Mouse (Mus musculus): ENCODE measurements around the gene Mief2. TPM values are rescaled to one million over a fixed set of nuclear protein-coding genes. Genes with fewer than 3 reads are reported as not detected.

Gene Mief2
- polyA plus RNA-seq, 1 experiment from 2014 or later = 25.6 TPM

DNA sequence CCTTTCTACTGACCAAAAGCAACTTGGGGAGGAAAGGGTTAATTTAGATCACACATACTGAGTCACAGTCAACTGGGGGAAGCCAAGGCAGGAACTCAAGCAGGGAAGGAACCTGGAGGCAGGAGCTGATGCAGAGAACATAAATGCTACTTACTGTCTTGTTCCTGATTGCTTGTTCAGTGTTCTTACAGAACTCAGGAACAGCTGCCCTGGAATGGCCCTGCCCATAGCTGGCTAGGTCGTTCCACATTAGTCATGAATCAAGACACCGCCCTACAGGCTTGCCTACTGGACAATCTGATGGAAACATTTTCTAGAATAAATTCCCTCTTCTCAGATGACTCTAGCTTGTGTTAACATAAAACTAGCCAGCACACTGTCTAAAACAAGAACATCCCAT lies 6.0 kb downstream of the Mief2 start:
- H3K4me1 ChIP-seq (ENCODE audit: control insufficient read depth, insufficient read depth, low read length) = no peaks in the 10 kb centered on the region
- ATAC-seq (ENCODE audit: low read depth) = no peak

DNA sequence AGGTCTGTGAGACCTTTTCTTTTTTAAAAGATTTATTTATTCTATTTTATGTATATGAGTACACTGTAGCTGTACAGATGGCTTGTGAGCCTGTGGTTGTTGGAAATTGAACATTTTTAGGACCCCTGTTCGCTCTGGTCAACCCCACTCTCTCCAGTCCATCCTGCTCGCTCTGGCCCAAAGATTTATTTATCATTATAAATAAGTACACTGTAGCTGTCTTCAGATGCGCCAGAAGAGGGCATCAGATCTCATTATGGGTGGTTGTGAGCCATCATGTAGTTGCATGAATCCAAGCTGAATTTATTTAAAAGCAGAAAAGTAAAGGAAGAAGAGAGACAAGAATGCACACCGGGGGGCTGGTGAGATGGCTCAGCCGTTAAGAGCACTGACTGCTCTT lies 7.0 kb downstream of the Mief2 start:
- 79% methylated on average over 5 of the region's 5 CpGs for WGBS

More for the DNA sequence above, 6.0 kb downstream of the Mief2 start:
- Histone ChIP-seq H3K4me2 (ENCODE audit: low read depth, low read length) (no peak overlapping the region), H3K9ac (replicated peaks; ENCODE audit: low read depth, low read length) (no peak overlapping the region), H3K9me3 (ENCODE audit: control insufficient read depth, low read length) (no peaks in the 10 kb centered on the region), H3K27ac (ENCODE audit: low read depth, low read length) (no peak overlapping the region), H3K4me3 (ENCODE audit: low read depth, low read length) (no peak overlapping the region), H3K27me3 (ENCODE audit: control insufficient read depth, insufficient read depth, low read length) (no peaks in the 10 kb centered on the region), H3K36me3 (ENCODE audit: control insufficient read depth, insufficient read depth, low read length) (peaks cover 19% of the 10 kb centered on the region)
- 84% methylated on average over 2 of the region's 2 CpGs for WGBS

GRCm38 (mm10) chr11:60736491-60736890 lies 8.3 kb downstream of the Mief2 start:
- Histone ChIP-seq H3K27me3 (ENCODE audit: control insufficient read depth, insufficient read depth, low read length) (no peaks in the 10 kb centered on the region), H3K4me2 (ENCODE audit: low read depth, low read length) (no peak overlapping the region), H3K27ac (ENCODE audit: low read depth, low read length) (no peak overlapping the region), H3K9ac (replicated peaks; ENCODE audit: low read depth, low read length) (no peak overlapping the region), H3K36me3 (ENCODE audit: control insufficient read depth, insufficient read depth, low read length) (peaks cover 17% of the 10 kb centered on the region), H3K4me1 (ENCODE audit: control insufficient read depth, insufficient read depth, low read length) (no peaks in the 10 kb centered on the region), H3K4me3 (ENCODE audit: low read depth, low read length) (no peak overlapping the region), H3K9me3 (ENCODE audit: control insufficient read depth, low read length) (no peaks in the 10 kb centered on the region)
- 96% methylated on average over 3 of the region's 3 CpGs for WGBS
- ATAC-seq (ENCODE audit: low read depth) = no peak

More for the DNA sequence above, 7.0 kb downstream of the Mief2 start:
- Histone ChIP-seq H3K27ac (ENCODE audit: low read depth, low read length) (no peak overlapping the region), H3K27me3 (ENCODE audit: control insufficient read depth, insufficient read depth, low read length) (no peaks in the 10 kb centered on the region), H3K4me1 (ENCODE audit: control insufficient read depth, insufficient read depth, low read length) (no peaks in the 10 kb centered on the region), H3K9me3 (ENCODE audit: control insufficient read depth, low read length) (no peaks in the 10 kb centered on the region), H3K4me2 (ENCODE audit: low read depth, low read length) (no peak overlapping the region), H3K4me3 (ENCODE audit: low read depth, low read length) (no peak overlapping the region), H3K36me3 (ENCODE audit: control insufficient read depth, insufficient read depth, low read length) (peaks cover 21% of the 10 kb centered on the region), H3K9ac (replicated peaks; ENCODE audit: low read depth, low read length) (no peak overlapping the region)
- ATAC-seq (ENCODE audit: low read depth) = no peak

DNA sequence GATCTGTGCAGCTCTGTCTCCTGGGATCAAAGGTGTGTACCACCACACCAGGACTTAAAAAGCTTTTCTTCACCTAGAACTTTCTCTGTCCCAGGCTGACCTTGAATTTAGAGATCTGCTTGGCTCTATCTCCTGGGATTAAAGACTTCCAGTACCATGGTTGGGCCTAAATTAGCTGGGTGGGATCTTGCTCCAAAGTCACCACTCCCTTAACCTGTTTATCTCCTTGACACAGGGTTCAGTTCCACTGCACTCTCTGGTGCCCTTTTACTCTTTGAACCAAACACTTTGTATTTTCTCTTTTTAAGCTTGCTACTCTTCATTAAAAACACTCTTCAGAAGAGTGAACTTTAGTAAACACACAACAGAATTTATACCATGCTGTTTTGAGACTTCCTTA lies 9.3 kb downstream of the Mief2 start:
- Histone ChIP-seq H3K4me2 (ENCODE audit: low read depth, low read length) (no peak overlapping the region), H3K9me3 (ENCODE audit: control insufficient read depth, low read length) (no peaks in the 10 kb centered on the region), H3K9ac (replicated peaks; ENCODE audit: low read depth, low read length) (no peak overlapping the region), H3K27me3 (ENCODE audit: control insufficient read depth, insufficient read depth, low read length) (no peaks in the 10 kb centered on the region), H3K4me1 (ENCODE audit: control insufficient read depth, insufficient read depth, low read length) (no peaks in the 10 kb centered on the region), H3K36me3 (ENCODE audit: control insufficient read depth, insufficient read depth, low read length) (peaks cover 18% of the 10 kb centered on the region), H3K27ac (ENCODE audit: low read depth, low read length) (no peak overlapping the region), H3K4me3 (ENCODE audit: low read depth, low read length) (no peak overlapping the region)
- no peak for ATAC-seq (ENCODE audit: low read depth)

DNA sequence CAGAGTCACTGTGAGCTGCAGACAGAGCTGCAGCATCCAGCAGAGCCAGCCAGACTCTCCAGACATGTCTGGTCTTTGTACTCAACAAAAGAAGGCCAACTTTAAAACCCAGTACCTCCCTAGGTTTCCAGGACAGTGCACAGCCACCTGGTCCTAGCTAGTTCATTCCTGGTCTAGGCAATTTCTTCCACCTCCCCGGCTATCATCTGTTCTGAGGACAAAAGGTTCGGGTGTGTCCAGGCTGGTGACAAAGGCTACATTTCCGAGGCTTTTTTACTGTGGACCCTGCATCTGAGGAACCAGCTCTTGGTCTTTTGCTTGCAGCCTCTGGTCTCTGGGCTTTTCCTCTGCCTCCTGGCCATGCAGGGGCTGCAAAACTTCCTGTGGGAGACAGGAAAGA lies 12.1 kb downstream of the Mief2 start:
- no peak for ATAC-seq (ENCODE audit: low read depth)
- H3K27ac ChIP-seq (ENCODE audit: low read depth, low read length) = no peak overlapping the region
- no peaks in the 10 kb centered on the region for H3K4me1 ChIP-seq (ENCODE audit: control insufficient read depth, insufficient read depth, low read length)
- no peaks in the 10 kb centered on the region for H3K27me3 ChIP-seq (ENCODE audit: control insufficient read depth, insufficient read depth, low read length)
- 77% methylated on average over 3 of the region's 3 CpGs for WGBS
- H3K9me3 ChIP-seq (ENCODE audit: control insufficient read depth, low read length) = no peaks in the 10 kb centered on the region
- H3K9ac ChIP-seq (replicated peaks; ENCODE audit: low read depth, low read length) = no peak overlapping the region
- no peak overlapping the region for H3K4me2 ChIP-seq (ENCODE audit: low read depth, low read length)
- peaks cover 35% of the 10 kb centered on the region for H3K36me3 ChIP-seq (ENCODE audit: control insufficient read depth, insufficient read depth, low read length)
- no peak overlapping the region for H3K4me3 ChIP-seq (ENCODE audit: low read depth, low read length)

- Histone ChIP-seq H3K4me1 (ENCODE audit: control insufficient read depth, insufficient read depth, low read length) (no peaks in the 10 kb centered on the region), H3K27me3 (ENCODE audit: control insufficient read depth, insufficient read depth, low read length) (no peaks in the 10 kb centered on the region), H3K9ac (replicated peaks; ENCODE audit: low read depth, low read length) (no peak overlapping the region), H3K4me3 (ENCODE audit: low read depth, low read length) (no peak overlapping the region), H3K36me3 (ENCODE audit: control insufficient read depth, insufficient read depth, low read length) (peaks cover 21% of the 10 kb centered on the region; the same call in 1 of the 2 replicates), H3K4me2 (ENCODE audit: low read depth, low read length) (no peak overlapping the region), H3K9me3 (ENCODE audit: control insufficient read depth, low read length) (no peaks in the 10 kb centered on the region), H3K27ac (ENCODE audit: low read depth, low read length) (no peak overlapping the region)
- WGBS = 96% methylated on average over 7 of the region's 7 CpGs
- ATAC-seq (ENCODE audit: low read depth) = no peak
Measured at GRCm38 (mm10) chr11:60755570-60755969, 27.4 kb downstream of the Mief2 start.

- no peak for ATAC-seq (ENCODE audit: low read depth)
- WGBS = 97% methylated on average over 3 of the region's 3 CpGs
- no peaks in the 10 kb centered on the region for H3K4me1 ChIP-seq (ENCODE audit: control insufficient read depth, insufficient read depth, low read length)
- H3K9me3 ChIP-seq (ENCODE audit: control insufficient read depth, low read length) = no peaks in the 10 kb centered on the region
- H3K27me3 ChIP-seq (ENCODE audit: control insufficient read depth, insufficient read depth, low read length) = no peaks in the 10 kb centered on the region
- no peak overlapping the region for H3K4me3 ChIP-seq (ENCODE audit: low read depth, low read length)
- H3K9ac ChIP-seq (replicated peaks; ENCODE audit: low read depth, low read length) = no peak overlapping the region
- no peak overlapping the region for H3K4me2 ChIP-seq (ENCODE audit: low read depth, low read length)
- H3K36me3 ChIP-seq (ENCODE audit: control insufficient read depth, insufficient read depth, low read length) = peaks cover 4% of the 10 kb centered on the region; the same call in 1 of the 2 replicates
- no peak overlapping the region for H3K27ac ChIP-seq (ENCODE audit: low read depth, low read length)
Measured at GRCm38 (mm10) chr11:60761681-60762080, 33.5 kb downstream of the Mief2 start.

- Histone ChIP-seq H3K9ac (replicated peaks; ENCODE audit: low read depth, low read length) (no peak overlapping the region), H3K27ac (ENCODE audit: low read depth, low read length) (no peak overlapping the region), H3K9me3 (ENCODE audit: control insufficient read depth, low read length) (no peaks in the 10 kb centered on the region), H3K27me3 (ENCODE audit: control insufficient read depth, insufficient read depth, low read length) (no peaks in the 10 kb centered on the region), H3K4me3 (ENCODE audit: low read depth, low read length) (no peak overlapping the region), H3K4me2 (ENCODE audit: low read depth, low read length) (no peak overlapping the region), H3K36me3 (ENCODE audit: control insufficient read depth, insufficient read depth, low read length) (no peaks in the 10 kb centered on the region), H3K4me1 (ENCODE audit: control insufficient read depth, insufficient read depth, low read length) (no peaks in the 10 kb centered on the region)
- WGBS = 96% methylated on average over 4 of the region's 4 CpGs
- no peak for ATAC-seq (ENCODE audit: low read depth)
Measured at GRCm38 (mm10) chr11:60766969-60767368, 38.8 kb downstream of the Mief2 start.

- 96% methylated on average over 2 of the region's 2 CpGs for WGBS
- ATAC-seq (ENCODE audit: low read depth) = no peak
Measured at GRCm38 (mm10) chr11:60769322-60769721, 41.1 kb downstream of the Mief2 start.

DNA sequence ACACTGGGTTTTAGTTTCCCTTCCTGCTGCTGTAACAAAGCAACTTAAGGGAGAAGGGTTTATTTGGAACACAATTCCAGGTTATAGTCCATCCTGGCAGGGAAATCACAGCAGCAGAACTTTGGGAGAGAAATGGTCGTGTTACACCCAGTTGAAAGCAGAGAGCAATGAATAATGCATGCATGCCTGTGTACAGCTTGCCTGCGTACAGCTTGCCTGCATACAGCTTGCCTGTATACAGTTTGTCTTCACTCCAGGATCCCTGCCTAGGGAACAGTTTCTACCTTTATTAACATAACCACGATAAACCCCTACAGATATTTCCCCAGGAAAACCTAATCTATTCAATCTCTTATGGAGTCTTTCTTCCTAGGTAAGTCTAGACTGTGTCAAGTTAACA lies 42.6 kb downstream of the Mief2 start:
- ATAC-seq (ENCODE audit: low read depth) = no peak
- Histone ChIP-seq H3K4me1 (ENCODE audit: control insufficient read depth, insufficient read depth, low read length) (peaks cover 8% of the 10 kb centered on the region; the same call in 1 of the 2 replicates), H3K9ac (replicated peaks; ENCODE audit: low read depth, low read length) (no peak overlapping the region), H3K27me3 (ENCODE audit: control insufficient read depth, insufficient read depth, low read length) (no peaks in the 10 kb centered on the region), H3K9me3 (ENCODE audit: control insufficient read depth, low read length) (no peaks in the 10 kb centered on the region), H3K27ac (ENCODE audit: low read depth, low read length) (no peak overlapping the region), H3K36me3 (ENCODE audit: control insufficient read depth, insufficient read depth, low read length) (no peaks in the 10 kb centered on the region), H3K4me2 (ENCODE audit: low read depth, low read length) (no peak overlapping the region), H3K4me3 (ENCODE audit: low read depth, low read length) (no peak overlapping the region)
- 72% methylated on average over 3 of the region's 3 CpGs for WGBS

More at GRCm38 (mm10) chr11:60769322-60769721, 41.1 kb downstream of the Mief2 start:
- H3K4me1 ChIP-seq (ENCODE audit: control insufficient read depth, insufficient read depth, low read length) = no peaks in the 10 kb centered on the region
- no peaks in the 10 kb centered on the region for H3K36me3 ChIP-seq (ENCODE audit: control insufficient read depth, insufficient read depth, low read length)
- no peak overlapping the region for H3K4me2 ChIP-seq (ENCODE audit: low read depth, low read length)
- no peak overlapping the region for H3K9ac ChIP-seq (replicated peaks; ENCODE audit: low read depth, low read length)
- no peak overlapping the region for H3K4me3 ChIP-seq (ENCODE audit: low read depth, low read length)
- H3K27ac ChIP-seq (ENCODE audit: low read depth, low read length) = no peak overlapping the region
- no peaks in the 10 kb centered on the region for H3K27me3 ChIP-seq (ENCODE audit: control insufficient read depth, insufficient read depth, low read length)
- no peaks in the 10 kb centered on the region for H3K9me3 ChIP-seq (ENCODE audit: control insufficient read depth, low read length)

Measured in neural tube, embryonic 14.5 days (tissue).